Mouse (Mus musculus): ENCODE data around the gene Olfr1305. TPM values are rescaled to one million over a fixed set of nuclear protein-coding genes. Genes with fewer than 3 reads are reported as not detected.

Olfr1305 gene
- total RNA-seq (2021): not detected

DNA sequence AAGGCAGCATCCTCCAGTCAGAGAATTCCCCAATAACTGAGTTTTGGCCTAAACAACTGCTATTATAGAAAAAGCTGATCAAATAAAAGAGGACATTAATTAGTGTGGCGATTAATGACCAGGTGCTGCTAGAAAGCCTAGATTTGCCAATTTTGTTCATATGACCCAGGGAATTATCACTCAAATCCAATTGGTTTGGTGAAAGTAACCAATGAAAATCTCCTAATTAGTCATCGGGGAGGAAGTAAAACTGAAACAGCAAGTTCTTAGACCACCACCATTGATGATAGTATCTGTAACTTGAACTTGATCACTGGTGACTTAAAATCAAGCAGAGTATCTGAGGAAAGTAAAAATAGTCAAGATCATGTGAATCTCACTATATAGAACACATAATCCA lies at the start of gene Olfr1305:
Olfr1305 (minus strand) TSS at position 101 of the 400 bp plus-strand sequence.
- DNase-seq: no peak
- intact Hi-C loops (cut with DNase I): no loop called here

- no peak for DNase-seq
- intact Hi-C loops (cut with DNase I): no loop called here
Observed at GRCm38 (mm10) chr2:111916171-111916570, 39.2 kb upstream of the Olfr1305 start, which contains the start of gene Olfr1306. Olfr1306 (minus strand) TSS chr2:111916271.

GRCm38 (mm10) chr2:111820240-111820639 lies 56.7 kb downstream of the Olfr1305 start, which contains the start of gene Olfr1303:
Olfr1303 (minus strand) TSS chr2:111820340.
- intact Hi-C loops (cut with DNase I): no loop called here
- no peak for DNase-seq

Other genes with a start within 250 kb of the Olfr1305 start
- gene Olfr1298, start 227.9 kb downstream of the Olfr1305 start, total RNA-seq (2021): not detected
- gene Olfr1299, start 215.7 kb downstream of the Olfr1305 start, total RNA-seq (2021): not detected
- gene Olfr1301, start 126.1 kb downstream of the Olfr1305 start, total RNA-seq (2021): not detected
- gene Olfr1302, start 99.7 kb downstream of the Olfr1305 start, total RNA-seq (2021): not detected
- not detected for gene Olfr1303, start 56.8 kb downstream of the Olfr1305 start, total RNA-seq (2021)
- gene Olfr1306, start 39.1 kb upstream of the Olfr1305 start, total RNA-seq (2021): not detected
- gene Olfr1307, start 72.3 kb upstream of the Olfr1305 start, total RNA-seq (2021): under 1 TPM; 0.03 TPM
- gene Olfr1308, start 87.8 kb upstream of the Olfr1305 start, total RNA-seq (2021): not detected
- gene Olfr1309, start 113.1 kb upstream of the Olfr1305 start, total RNA-seq (2021): not detected
- not detected for gene Olfr1310, start 135.6 kb upstream of the Olfr1305 start, total RNA-seq (2021)
- not detected for gene Olfr1311, start 147.3 kb upstream of the Olfr1305 start, total RNA-seq (2021)
- not detected for gene Olfr1312, start 173.1 kb upstream of the Olfr1305 start, total RNA-seq (2021)
- not detected for gene Olfr1313, start 200.7 kb upstream of the Olfr1305 start, total RNA-seq (2021)
- not detected for gene Olfr1314, start 219.6 kb upstream of the Olfr1305 start, total RNA-seq (2021)
- not detected for gene Olfr1315-ps1, start 238.3 kb upstream of the Olfr1305 start, total RNA-seq (2021)

Measured in heart, postnatal 36 days (tissue).